Mouse (Mus musculus): Measurements from ENCODE around the gene Psme2. TPM values are rescaled to one million over a fixed set of nuclear protein-coding genes. Genes with fewer than 3 reads are reported as not detected.

Gene Psme2
- total RNA-seq, 1 experiment from 2014 or later: 368 TPM

Other genes starting within 250 kb of the Psme2 start
- gene Dhrs4, start 112.4 kb downstream of the Psme2 start, total RNA-seq (2021): 83.7 and 89.8 TPM in 2 replicates
- 7.3 and 9.6 TPM in 2 replicates for gene Carmil3, start 100.5 kb downstream of the Psme2 start, total RNA-seq (2021)
- gene Cpne6, start 80.7 kb downstream of the Psme2 start, total RNA-seq (2021): 0.12 TPM in 1 of 2 replicates, not detected in the other
- gene Nrl, start 66.1 kb downstream of the Psme2 start, total RNA-seq (2021): not detected in 2 replicates
- 33.9 and 46.2 TPM in 2 replicates for gene Pck2, start 50.8 kb downstream of the Psme2 start, total RNA-seq (2021)
- 131 and 160 TPM in 2 replicates for gene Dcaf11, start 31.1 kb downstream of the Psme2 start, total RNA-seq (2021)
- 2.6 TPM in 1 of 2 replicates, not detected in the other for gene A730061H03Rik, start 30.7 kb downstream of the Psme2 start, total RNA-seq (2021)
- gene Fitm1, start 15.5 kb downstream of the Psme2 start, total RNA-seq (2021): 1.7 and 2.6 TPM in 2 replicates
- 328 and 383 TPM in 2 replicates for gene Psme1, start 13.0 kb downstream of the Psme2 start, total RNA-seq (2021)
- gene Emc9, start 5.8 kb downstream of the Psme2 start, total RNA-seq (2021): 34.5 and 61.6 TPM in 2 replicates
- 37.4 and 49.3 TPM in 2 replicates for gene Rnf31, start 595 bp upstream of the Psme2 start, total RNA-seq (2021)
- gene Irf9, start 12.5 kb upstream of the Psme2 start, total RNA-seq (2021): 24.2 and 24.8 TPM in 2 replicates
- 13.6 TPM in 2 replicates for gene Rec8, start 26.9 kb upstream of the Psme2 start, total RNA-seq (2021)
- 100 and 141 TPM in 2 replicates for gene Ipo4, start 44.8 kb upstream of the Psme2 start, total RNA-seq (2021)
- gene Gm49378, start 46.8 kb upstream of the Psme2 start, total RNA-seq (2021): 2.4 and 2.5 TPM in 2 replicates
- gene Tm9sf1, start 52.7 kb upstream of the Psme2 start, total RNA-seq (2021): 81.1 and 98.6 TPM in 2 replicates
- 2.6 and 2.9 TPM in 2 replicates for gene Tssk4, start 59.1 kb upstream of the Psme2 start, total RNA-seq (2021)
- gene Mdp1, start 69.4 kb upstream of the Psme2 start, total RNA-seq (2021): 73.5 and 88.6 TPM in 2 replicates
- 28.0 and 32.2 TPM in 2 replicates for gene Gmpr2, start 80.8 kb upstream of the Psme2 start, total RNA-seq (2021)
- 347 and 352 TPM in 2 replicates for gene Nedd8, start 81.0 kb upstream of the Psme2 start, total RNA-seq (2021)
- gene Tinf2, start 90.7 kb upstream of the Psme2 start, total RNA-seq (2021): 30.0 and 36.4 TPM in 2 replicates
- gene Tgm1, start 122.8 kb upstream of the Psme2 start, total RNA-seq (2021): not detected in 2 replicates
- gene Rabggta, start 131.2 kb upstream of the Psme2 start, total RNA-seq (2021): 23.7 and 28.1 TPM in 2 replicates
- gene Dhrs1, start 154.6 kb upstream of the Psme2 start, total RNA-seq (2021): 75.8 and 77.4 TPM in 2 replicates
- 20.9 and 24.4 TPM in 2 replicates for gene Nop9, start 154.6 kb upstream of the Psme2 start, total RNA-seq (2021)
- 0.79 and 2.9 TPM in 2 replicates for gene Cideb, start 167.3 kb upstream of the Psme2 start, total RNA-seq (2021)
- 0.12 TPM in 1 of 2 replicates, not detected in the other for gene Ltb4r2, start 170.3 kb upstream of the Psme2 start, total RNA-seq (2021)
- gene Ltb4r1, start 174.8 kb upstream of the Psme2 start, total RNA-seq (2021): not detected in 2 replicates
- gene Adcy4, start 193.0 kb upstream of the Psme2 start, total RNA-seq (2021): 8.0 and 10.2 TPM in 2 replicates
- 2.9 and 3.6 TPM in 2 replicates for gene Ripk3, start 197.8 kb upstream of the Psme2 start, total RNA-seq (2021)
- 19.9 and 30.5 TPM in 2 replicates for gene Nfatc4, start 232.0 kb upstream of the Psme2 start, total RNA-seq (2021)

Measured in adrenal gland, postnatal 25 days (tissue).